Mouse (Mus musculus) liver, embryonic 12.5 days (tissue): ENCODE results near the gene Mgat5. TPM values are rescaled to one million over a fixed set of nuclear protein-coding genes. Genes with fewer than 3 reads are reported as not detected.

Experiments used
- ATAC-seq: fragments of 200-750 bp; cut with Nextera tagmentation; 2 replicates; pipeline ENCODE4 v1.8.0; 2017; ENCODE audit warnings: moderate number of reproducible peaks, mild to moderate bottlenecking, moderate library complexity
- H3K27ac ChIP-seq: fragments of 300-500 bp; sonication (generic); 2 replicates; pipeline ENCODE4 v1.5.1; 2016; ENCODE audit warnings: mild to moderate bottlenecking
- H3K27me3 ChIP-seq: fragments of 300-500 bp; sonication (generic); replicated peaks from 2 replicates; pipeline ENCODE4 v1.6.1; 2016; ENCODE audit warnings: mild to moderate bottlenecking, moderate library complexity
- H3K36me3 ChIP-seq: fragments of 300-500 bp; sonication (generic); 2 replicates; pipeline ENCODE4 v1.6.1; 2016; ENCODE audit warnings: mild to moderate bottlenecking, moderate library complexity
- H3K4me1 ChIP-seq: fragments of 300-500 bp; sonication (generic); 2 replicates; pipeline ENCODE4 v1.6.1; 2016
- H3K4me2 ChIP-seq: fragments of 300-500 bp; sonication (generic); 2 replicates; pipeline ENCODE4 v1.6.1; 2016; ENCODE audit warnings: mild to moderate bottlenecking, moderate library complexity
- H3K4me3 ChIP-seq: fragments of 300-500 bp; sonication (generic); 2 replicates; pipeline ENCODE4 v1.5.1; 2016; ENCODE audit warnings: mild to moderate bottlenecking, moderate library complexity
- H3K9ac ChIP-seq: fragments of 300-500 bp; sonication (generic); 2 replicates; pipeline ENCODE4 v1.6.1; 2016; ENCODE audit warnings: mild to moderate bottlenecking, moderate library complexity
- H3K9me3 ChIP-seq: fragments of 300-500 bp; sonication (generic); replicated peaks from 2 replicates; pipeline ENCODE4 v1.6.1; 2016; ENCODE audit warnings: mild to moderate bottlenecking, moderate library complexity
- WGBS: fragments of 180-500 bp; shearing (Covaris S2); methylation state at CpG from one replicate; pipeline ENCODE4 v1.1.7; 2016; ENCODE audit not compliant: insufficient replicate concordance; 5-methylcytosine and 5-hydroxymethylcytosine counted together
- polyA plus RNA-seq: library from polyadenylated mRNA; unstranded; fragments of >200 nt; fragmentation: Nextera tagmentation; extraction: Ambion mirVana; gene quantifications from 2 replicates; pipeline ENCODE4 v1.2.1, GENCODE M21; 2016

Mgat5 gene
- polyA plus RNA-seq, 1 experiment from 2014 or later = 1.3 TPM

DNA sequence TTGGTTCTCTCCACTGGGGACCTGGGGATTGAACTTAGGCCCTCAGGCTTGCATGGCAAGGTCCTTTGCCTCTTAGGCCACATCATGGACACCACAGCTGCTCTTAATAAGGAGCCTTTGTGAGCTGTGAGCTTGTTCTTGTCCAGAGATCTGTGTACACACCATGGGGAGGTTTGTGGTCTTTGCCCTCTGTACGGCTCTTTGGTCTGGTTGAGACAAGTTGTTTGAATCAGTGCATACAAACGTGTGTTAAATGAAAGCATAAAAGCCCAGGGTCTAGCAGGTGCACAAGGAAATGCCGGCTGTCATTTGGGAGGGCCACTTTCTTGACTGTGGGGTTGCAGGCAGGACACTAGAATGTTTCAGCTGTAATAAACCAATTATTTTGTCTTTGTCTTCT is 64.5 kb downstream of the Mgat5 start:
- ATAC-seq = no peak
- H3K27me3 ChIP-seq = no peaks in the 10 kb centered on the region
- no peaks in the 10 kb centered on the region for H3K9me3 ChIP-seq
- WGBS = 69% methylated on average over 3 of the region's 3 CpGs
- 0 out of 2 replicates have a peak, but pooled peaks cover 3% of the 10 kb centered on the region for H3K4me1 ChIP-seq
- H3K27ac ChIP-seq = no peak overlapping the region
- H3K36me3 ChIP-seq = no peaks in the 10 kb centered on the region
- no peak overlapping the region for H3K4me2 ChIP-seq
- H3K9ac ChIP-seq = no peak overlapping the region
- H3K4me3 ChIP-seq = no peak overlapping the region

GRCm38 (mm10) chr1:127270273-127271020 is 65.6 kb downstream of the Mgat5 start:
- Histone ChIP-seq H3K4me1 (0 out of 2 replicates have a peak, but pooled peaks cover 3% of the 10 kb centered on the region), H3K9me3 (no peaks in the 10 kb centered on the region), H3K4me3 (no peak overlapping the region), H3K36me3 (no peaks in the 10 kb centered on the region), H3K4me2 (no peak overlapping the region), H3K27ac (no peak overlapping the region), H3K27me3 (no peaks in the 10 kb centered on the region), H3K9ac (no peak overlapping the region)
- WGBS = 69% methylated on average over 13 of the region's 13 CpGs
- ATAC-seq = no peak

DNA sequence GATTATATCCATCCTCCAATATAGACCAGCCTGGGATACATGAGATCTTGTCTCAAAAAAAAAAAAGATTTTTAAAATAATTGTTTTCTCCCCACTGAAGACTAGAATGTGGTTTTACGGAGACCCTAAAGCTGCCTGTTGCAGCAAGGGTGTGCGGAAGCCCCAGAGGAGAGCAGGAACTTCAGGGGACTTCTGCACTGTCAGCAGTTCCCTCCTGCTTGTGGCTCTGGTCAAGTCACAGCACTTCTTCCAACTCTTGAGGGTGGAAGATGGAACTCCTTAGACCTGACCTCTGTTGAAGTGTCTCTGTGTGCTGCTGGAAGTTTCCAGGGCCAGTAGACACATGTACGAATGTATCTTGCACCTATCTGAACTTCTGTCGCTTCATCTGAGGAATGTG is 66.3 kb downstream of the Mgat5 start:
- 79% methylated on average over 4 of the region's 4 CpGs for WGBS
- ATAC-seq = no peak
- H3K9ac ChIP-seq = no peak overlapping the region
- H3K36me3 ChIP-seq = no peaks in the 10 kb centered on the region
- no peaks in the 10 kb centered on the region for H3K9me3 ChIP-seq
- no peak overlapping the region for H3K4me3 ChIP-seq
- no peak overlapping the region for H3K4me2 ChIP-seq
- no peaks in the 10 kb centered on the region for H3K27me3 ChIP-seq
- H3K27ac ChIP-seq = no peak overlapping the region
- H3K4me1 ChIP-seq = 0 out of 2 replicates have a peak, but pooled peaks cover 3% of the 10 kb centered on the region

- Histone ChIP-seq H3K4me2 (no peak overlapping the region), H3K4me3 (no peak overlapping the region), H3K27me3 (no peaks in the 10 kb centered on the region), H3K36me3 (no peaks in the 10 kb centered on the region), H3K4me1 (0 out of 2 replicates have a peak, but pooled peaks cover 3% of the 10 kb centered on the region), H3K9me3 (no peaks in the 10 kb centered on the region), H3K27ac (no peak overlapping the region), H3K9ac (no peak overlapping the region)
- ATAC-seq = no peak
- WGBS = 69% methylated on average over 5 of the region's 5 CpGs
Measured at GRCm38 (mm10) chr1:127273363-127273762, 68.5 kb downstream of the Mgat5 start.

GRCm38 (mm10) chr1:127275572-127276324 is 70.9 kb downstream of the Mgat5 start:
- no peak overlapping the region for H3K9ac ChIP-seq
- no peaks in the 10 kb centered on the region for H3K36me3 ChIP-seq
- WGBS = 71% methylated on average over 3 of the region's 3 CpGs
- H3K4me1 ChIP-seq = no peaks in the 10 kb centered on the region
- H3K27me3 ChIP-seq = no peaks in the 10 kb centered on the region
- H3K27ac ChIP-seq = no peak overlapping the region
- H3K4me2 ChIP-seq = no peak overlapping the region
- no peaks in the 10 kb centered on the region for H3K9me3 ChIP-seq
- ATAC-seq = no peak
- H3K4me3 ChIP-seq = no peak overlapping the region

- Histone ChIP-seq H3K27ac (no peak overlapping the region), H3K36me3 (no peaks in the 10 kb centered on the region), H3K4me3 (no peak overlapping the region), H3K9me3 (no peaks in the 10 kb centered on the region), H3K4me1 (no peaks in the 10 kb centered on the region), H3K27me3 (no peaks in the 10 kb centered on the region), H3K4me2 (no peak overlapping the region), H3K9ac (no peak overlapping the region)
- no peak for ATAC-seq
- 81% methylated on average over 3 of the region's 3 CpGs for WGBS
Measured at GRCm38 (mm10) chr1:127278067-127278466, 73.3 kb downstream of the Mgat5 start.

- Histone ChIP-seq H3K27me3 (no peaks in the 10 kb centered on the region), H3K36me3 (no peaks in the 10 kb centered on the region), H3K9me3 (no peaks in the 10 kb centered on the region), H3K4me2 (no peak overlapping the region), H3K4me1 (no peaks in the 10 kb centered on the region), H3K27ac (no peak overlapping the region), H3K9ac (no peak overlapping the region), H3K4me3 (no peak overlapping the region)
- WGBS = 94% methylated on average over 1 of the region's 1 CpGs
- no peak for ATAC-seq
Measured at GRCm38 (mm10) chr1:127280256-127280655, 75.4 kb downstream of the Mgat5 start.

DNA sequence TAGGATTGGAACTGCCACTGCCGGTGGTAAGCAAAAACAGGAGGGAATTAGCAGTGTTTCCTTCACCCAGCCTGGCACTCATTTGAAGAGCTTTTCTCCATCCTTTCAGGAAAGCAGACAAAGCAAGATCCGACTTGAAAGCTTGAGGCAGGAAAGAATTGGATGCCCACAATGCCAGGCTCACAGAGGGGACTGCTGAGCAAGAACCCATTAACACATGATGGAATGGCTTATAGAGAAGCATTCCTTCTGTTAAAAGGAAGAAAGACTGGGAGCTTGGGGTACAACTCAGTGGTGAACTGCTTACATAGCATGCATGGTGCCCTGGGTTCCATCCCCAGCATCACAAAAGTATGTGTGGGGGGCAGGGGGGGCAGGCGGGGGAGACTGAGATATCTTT is 80.2 kb downstream of the Mgat5 start:
- Histone ChIP-seq H3K36me3 (no peaks in the 10 kb centered on the region), H3K9me3 (no peaks in the 10 kb centered on the region), H3K4me3 (no peak overlapping the region), H3K4me1 (no peaks in the 10 kb centered on the region), H3K27ac (no peak overlapping the region), H3K27me3 (no peaks in the 10 kb centered on the region), H3K4me2 (no peak overlapping the region), H3K9ac (no peak overlapping the region)
- ATAC-seq = no peak
- 72% methylated on average over 3 of the region's 3 CpGs for whole genome bisulfite sequencing

DNA sequence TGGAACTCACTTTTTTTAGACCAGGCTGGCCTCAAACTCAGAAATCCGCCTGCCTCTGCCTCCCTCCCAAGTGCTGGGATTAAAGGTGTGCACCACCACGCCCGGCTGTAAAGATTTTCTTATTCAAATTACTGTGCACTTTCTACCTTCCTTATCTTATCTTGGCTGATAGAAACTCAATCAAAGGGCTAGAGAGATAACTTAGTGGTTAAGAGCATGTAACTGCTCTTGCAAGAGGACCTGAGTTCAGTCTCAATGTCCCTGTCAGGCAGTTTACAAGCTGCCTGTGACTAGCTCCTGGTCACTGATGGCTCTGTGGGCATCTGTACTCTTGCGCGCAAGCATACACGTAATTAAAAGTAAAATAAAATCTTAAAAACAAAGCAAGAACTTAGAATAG is 82.7 kb downstream of the Mgat5 start:
- Histone ChIP-seq H3K4me2 (no peak overlapping the region), H3K9ac (no peak overlapping the region), H3K27ac (no peak overlapping the region), H3K36me3 (no peaks in the 10 kb centered on the region), H3K4me1 (peaks cover 7% of the 10 kb centered on the region; the same call in 1 of the 2 replicates), H3K9me3 (no peaks in the 10 kb centered on the region), H3K4me3 (no peak overlapping the region), H3K27me3 (no peaks in the 10 kb centered on the region)
- ATAC-seq = no peak
- 82% methylated on average over 6 of the region's 6 CpGs for WGBS

GRCm38 (mm10) chr1:127290879-127291278 is 86.1 kb downstream of the Mgat5 start:
- ATAC-seq = no peak
- Histone ChIP-seq H3K9ac (no peak overlapping the region), H3K27ac (no peak overlapping the region), H3K36me3 (no peaks in the 10 kb centered on the region), H3K9me3 (no peaks in the 10 kb centered on the region), H3K4me1 (peaks cover 7% of the 10 kb centered on the region; the same call in 1 of the 2 replicates), H3K4me3 (no peak overlapping the region), H3K27me3 (no peaks in the 10 kb centered on the region), H3K4me2 (no peak overlapping the region)
- 74% methylated on average over 9 of the region's 9 CpGs for WGBS

- H3K36me3 ChIP-seq = no peaks in the 10 kb centered on the region
- H3K4me3 ChIP-seq = no peak overlapping the region
- peaks cover 10% of the 10 kb centered on the region; the same call in 1 of the 2 replicates for H3K4me1 ChIP-seq
- no peak overlapping the region for H3K4me2 ChIP-seq
- no peak for ATAC-seq
- H3K9me3 ChIP-seq = no peaks in the 10 kb centered on the region
- no peaks in the 10 kb centered on the region for H3K27me3 ChIP-seq
- H3K27ac ChIP-seq = no peak overlapping the region
- no peak overlapping the region for H3K9ac ChIP-seq
Measured at GRCm38 (mm10) chr1:127291721-127292120, 86.9 kb downstream of the Mgat5 start.

DNA sequence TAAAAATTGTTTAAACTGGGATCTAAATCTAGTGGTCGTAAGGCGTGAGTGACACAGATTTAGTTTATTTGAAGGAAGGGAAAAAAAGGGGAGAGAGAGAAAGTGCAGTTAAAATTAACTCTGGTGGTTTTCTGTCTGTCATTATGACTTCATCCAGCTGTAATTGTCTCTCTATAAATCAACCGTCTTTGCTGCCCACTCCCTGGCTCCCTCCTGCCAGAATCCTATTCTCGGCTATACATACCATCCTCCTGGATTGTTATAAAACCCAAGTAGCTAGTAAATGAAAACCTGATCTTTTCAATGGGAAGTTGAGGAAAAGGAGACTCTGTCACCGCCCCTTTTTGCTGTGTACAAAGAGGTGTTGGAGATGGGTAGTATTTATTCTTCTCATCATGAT is 88.5 kb downstream of the Mgat5 start:
- H3K4me2 ChIP-seq = no peak overlapping the region
- no peak overlapping the region for H3K9ac ChIP-seq
- H3K9me3 ChIP-seq = no peaks in the 10 kb centered on the region
- 71% methylated on average over 5 of the region's 5 CpGs for WGBS
- no peak for ATAC-seq
- no peaks in the 10 kb centered on the region for H3K36me3 ChIP-seq
- peaks cover 15% of the 10 kb centered on the region; the same call in 1 of the 2 replicates for H3K4me1 ChIP-seq
- H3K27me3 ChIP-seq = no peaks in the 10 kb centered on the region
- no peak overlapping the region for H3K4me3 ChIP-seq
- H3K27ac ChIP-seq = no peak overlapping the region
